Mouse (Mus musculus): ENCODE results near the gene Dnajc28. TPM values are rescaled to one million over a fixed set of nuclear protein-coding genes. Genes with fewer than 3 reads are reported as not detected.

Gene Dnajc28
- polyA plus RNA-seq, 1 experiment from 2014 or later: 8.7 TPM

- no peaks in the 10 kb centered on the region for H3K4me1 ChIP-seq (ENCODE audit: control insufficient read depth, insufficient read depth, low read length)
- no peak overlapping the region for H3K27ac ChIP-seq (replicated peaks; ENCODE audit: low read depth, low read length)
- H3K4me3 ChIP-seq (replicated peaks; ENCODE audit: low read depth, low read length): no peak overlapping the region
- no peaks in the 10 kb centered on the region for H3K27me3 ChIP-seq (ENCODE audit: control insufficient read depth, insufficient read depth, low read length)
- ATAC-seq (ENCODE audit: low FRiP score, low TSS enrichment) (no peak), DNase-seq (no peak)
- no peak overlapping the region for H3K4me2 ChIP-seq (ENCODE audit: low read length)
- H3K9ac ChIP-seq (replicated peaks; ENCODE audit: low read length): no peak overlapping the region
- 87% methylated on average over 7 of the region's 7 CpGs for WGBS
- H3K9me3 ChIP-seq (ENCODE audit: control insufficient read depth, low read length): no peaks in the 10 kb centered on the region
- peaks cover 86% of the 10 kb centered on the region for H3K36me3 ChIP-seq (ENCODE audit: control insufficient read depth, insufficient read depth, low read length)
These were observed 9.0 kb upstream of the Dnajc28 start for GRCm38 (mm10) chr16:91627831-91628230.

- no peaks in the 10 kb centered on the region for H3K9me3 ChIP-seq (ENCODE audit: control insufficient read depth, low read length)
- WGBS: 97% methylated on average over 9 of the region's 9 CpGs
- H3K27me3 ChIP-seq (ENCODE audit: control insufficient read depth, insufficient read depth, low read length): no peaks in the 10 kb centered on the region
- peaks cover 3% of the 10 kb centered on the region; the same call in 1 of the 2 replicates for H3K4me1 ChIP-seq (ENCODE audit: control insufficient read depth, insufficient read depth, low read length)
- H3K36me3 ChIP-seq (ENCODE audit: control insufficient read depth, insufficient read depth, low read length): peaks cover 75% of the 10 kb centered on the region
- no peak overlapping the region for H3K9ac ChIP-seq (replicated peaks; ENCODE audit: low read length)
- H3K27ac ChIP-seq (replicated peaks; ENCODE audit: low read depth, low read length): no peak overlapping the region
- no peak overlapping the region for H3K4me2 ChIP-seq (ENCODE audit: low read length)
- no peak overlapping the region for H3K4me3 ChIP-seq (replicated peaks; ENCODE audit: low read depth, low read length)
- DNase-seq (no peak), ATAC-seq (ENCODE audit: low FRiP score, low TSS enrichment) (no peak)
These were observed 4.2 kb upstream of the Dnajc28 start for GRCm38 (mm10) chr16:91623074-91623473.

- 94% methylated on average over 11 of the region's 11 CpGs for WGBS
- Histone ChIP-seq H3K27ac (replicated peaks; ENCODE audit: low read depth, low read length) (no peak overlapping the region), H3K9me3 (ENCODE audit: control insufficient read depth, low read length) (no peaks in the 10 kb centered on the region), H3K4me3 (replicated peaks; ENCODE audit: low read depth, low read length) (no peak overlapping the region), H3K36me3 (ENCODE audit: control insufficient read depth, insufficient read depth, low read length) (peaks cover 58% of the 10 kb centered on the region), H3K27me3 (ENCODE audit: control insufficient read depth, insufficient read depth, low read length) (no peaks in the 10 kb centered on the region), H3K9ac (replicated peaks; ENCODE audit: low read length) (no peak overlapping the region), H3K4me1 (ENCODE audit: control insufficient read depth, insufficient read depth, low read length) (peaks cover 4% of the 10 kb centered on the region; the same call in 1 of the 2 replicates), H3K4me2 (ENCODE audit: low read length) (no peak overlapping the region)
- no peak for DNase-seq
- ATAC-seq (ENCODE audit: low FRiP score, low TSS enrichment): no peak
These were observed 2.2 kb upstream of the Dnajc28 start for GRCm38 (mm10) chr16:91620991-91621390.

GRCm38 (mm10) chr16:91620185-91620584 lies 1.4 kb upstream of the Dnajc28 start:
- Histone ChIP-seq H3K36me3 (ENCODE audit: control insufficient read depth, insufficient read depth, low read length) (peaks cover 51% of the 10 kb centered on the region), H3K27ac (replicated peaks; ENCODE audit: low read depth, low read length) (no peak overlapping the region), H3K4me1 (ENCODE audit: control insufficient read depth, insufficient read depth, low read length) (peaks cover 4% of the 10 kb centered on the region; the same call in 1 of the 2 replicates), H3K27me3 (ENCODE audit: control insufficient read depth, insufficient read depth, low read length) (no peaks in the 10 kb centered on the region), H3K4me3 (replicated peaks; ENCODE audit: low read depth, low read length) (no peak overlapping the region), H3K9ac (replicated peaks; ENCODE audit: low read length) (no peak overlapping the region), H3K9me3 (ENCODE audit: control insufficient read depth, low read length) (no peaks in the 10 kb centered on the region), H3K4me2 (ENCODE audit: low read length) (no peak overlapping the region)
- ATAC-seq (ENCODE audit: low FRiP score, low TSS enrichment) (no peak), DNase-seq (no peak)
- 93% methylated on average over 5 of the region's 5 CpGs for WGBS

- DNase-seq: no peak
- H3K9ac ChIP-seq (replicated peaks; ENCODE audit: low read length): no peak overlapping the region
- H3K4me1 ChIP-seq (ENCODE audit: control insufficient read depth, insufficient read depth, low read length): peaks cover 4% of the 10 kb centered on the region; the same call in 1 of the 2 replicates
- no peaks in the 10 kb centered on the region for H3K27me3 ChIP-seq (ENCODE audit: control insufficient read depth, insufficient read depth, low read length)
- 92% methylated on average over 6 of the region's 6 CpGs for WGBS
- H3K4me2 ChIP-seq (ENCODE audit: low read length): no peak overlapping the region
- H3K4me3 ChIP-seq (replicated peaks; ENCODE audit: low read depth, low read length): no peak overlapping the region
- H3K36me3 ChIP-seq (ENCODE audit: control insufficient read depth, insufficient read depth, low read length): no peaks in the 10 kb centered on the region
- ATAC-seq (ENCODE audit: low FRiP score, low TSS enrichment): no peak
- H3K9me3 ChIP-seq (ENCODE audit: control insufficient read depth, low read length): no peaks in the 10 kb centered on the region
- H3K27ac ChIP-seq (replicated peaks; ENCODE audit: low read depth, low read length): no peak overlapping the region
These were observed 4.3 kb downstream of the Dnajc28 start for GRCm38 (mm10) chr16:91614552-91614951.

- Histone ChIP-seq H3K4me2 (ENCODE audit: low read length) (no peak overlapping the region), H3K36me3 (ENCODE audit: control insufficient read depth, insufficient read depth, low read length) (no peaks in the 10 kb centered on the region)
- 77% methylated on average over 5 of the region's 5 CpGs for WGBS
These were observed 6.3 kb downstream of the Dnajc28 start for GRCm38 (mm10) chr16:91612525-91612924.

GRCm38 (mm10) chr16:91611248-91611647 lies 7.6 kb downstream of the Dnajc28 start:
- H3K27ac ChIP-seq (replicated peaks; ENCODE audit: low read depth, low read length): no peak overlapping the region
- H3K36me3 ChIP-seq (ENCODE audit: control insufficient read depth, insufficient read depth, low read length): no peaks in the 10 kb centered on the region
- H3K4me3 ChIP-seq (replicated peaks; ENCODE audit: low read depth, low read length): no peak overlapping the region
- no peaks in the 10 kb centered on the region for H3K27me3 ChIP-seq (ENCODE audit: control insufficient read depth, insufficient read depth, low read length)
- no peak overlapping the region for H3K9ac ChIP-seq (replicated peaks; ENCODE audit: low read length)
- H3K4me1 ChIP-seq (ENCODE audit: control insufficient read depth, insufficient read depth, low read length): no peaks in the 10 kb centered on the region
- ATAC-seq (ENCODE audit: low FRiP score, low TSS enrichment) (no peak), DNase-seq (no peak)
- H3K9me3 ChIP-seq (ENCODE audit: control insufficient read depth, low read length): no peaks in the 10 kb centered on the region
- WGBS: 71% methylated on average over 11 of the region's 11 CpGs
- no peak overlapping the region for H3K4me2 ChIP-seq (ENCODE audit: low read length)

More at GRCm38 (mm10) chr16:91612525-91612924, 6.3 kb downstream of the Dnajc28 start:
- H3K9ac ChIP-seq (replicated peaks; ENCODE audit: low read length): no peak overlapping the region
- H3K4me3 ChIP-seq (replicated peaks; ENCODE audit: low read depth, low read length): no peak overlapping the region
- H3K9me3 ChIP-seq (ENCODE audit: control insufficient read depth, low read length): no peaks in the 10 kb centered on the region
- ATAC-seq (ENCODE audit: low FRiP score, low TSS enrichment): no peak
- H3K4me1 ChIP-seq (ENCODE audit: control insufficient read depth, insufficient read depth, low read length): no peaks in the 10 kb centered on the region
- no peak for DNase-seq
- H3K27ac ChIP-seq (replicated peaks; ENCODE audit: low read depth, low read length): no peak overlapping the region
- H3K27me3 ChIP-seq (ENCODE audit: control insufficient read depth, insufficient read depth, low read length): no peaks in the 10 kb centered on the region

- WGBS: 86% methylated on average over 9 of the region's 9 CpGs
- no peak for DNase-seq
These were observed 9.2 kb downstream of the Dnajc28 start for GRCm38 (mm10) chr16:91609501-91610245.

GRCm38 (mm10) chr16:91606958-91607357 lies 11.9 kb downstream of the Dnajc28 start:
- Histone ChIP-seq H3K27me3 (ENCODE audit: control insufficient read depth, insufficient read depth, low read length) (no peaks in the 10 kb centered on the region), H3K36me3 (ENCODE audit: control insufficient read depth, insufficient read depth, low read length) (no peaks in the 10 kb centered on the region), H3K4me3 (replicated peaks; ENCODE audit: low read depth, low read length) (no peak overlapping the region), H3K9me3 (ENCODE audit: control insufficient read depth, low read length) (no peaks in the 10 kb centered on the region), H3K4me1 (ENCODE audit: control insufficient read depth, insufficient read depth, low read length) (no peaks in the 10 kb centered on the region), H3K27ac (replicated peaks; ENCODE audit: low read depth, low read length) (no peak overlapping the region), H3K4me2 (ENCODE audit: low read length) (no peak overlapping the region), H3K9ac (replicated peaks; ENCODE audit: low read length) (no peak overlapping the region)
- 95% methylated on average over 8 of the region's 8 CpGs for WGBS
- DNase-seq (no peak), ATAC-seq (ENCODE audit: low FRiP score, low TSS enrichment) (no peak)

More at GRCm38 (mm10) chr16:91609501-91610245, 9.2 kb downstream of the Dnajc28 start:
- Histone ChIP-seq H3K36me3 (ENCODE audit: control insufficient read depth, insufficient read depth, low read length) (no peaks in the 10 kb centered on the region), H3K27me3 (ENCODE audit: control insufficient read depth, insufficient read depth, low read length) (no peaks in the 10 kb centered on the region), H3K9me3 (ENCODE audit: control insufficient read depth, low read length) (no peaks in the 10 kb centered on the region), H3K4me3 (replicated peaks; ENCODE audit: low read depth, low read length) (no peak overlapping the region), H3K9ac (replicated peaks; ENCODE audit: low read length) (no peak overlapping the region), H3K4me2 (ENCODE audit: low read length) (no peak overlapping the region), H3K4me1 (ENCODE audit: control insufficient read depth, insufficient read depth, low read length) (no peaks in the 10 kb centered on the region), H3K27ac (replicated peaks; ENCODE audit: low read depth, low read length) (no peak overlapping the region)
- ATAC-seq (ENCODE audit: low FRiP score, low TSS enrichment): no peak
